Mouse (Mus musculus) intestine, embryonic 15.5 days (tissue): ENCODE measurements around the gene Fam196b. TPM values are rescaled to one million over a fixed set of nuclear protein-coding genes. Genes with fewer than 3 reads are reported as not detected.

Experiments
- ATAC-seq: fragments of 200-750 bp; cut with Nextera tagmentation; 2 replicates; pipeline ENCODE4 v1.8.0; 2017; ENCODE audit warnings: moderate TSS enrichment, moderate library complexity
- H3K27ac ChIP-seq: fragments of 300-500 bp; sonication (generic); 2 replicates; pipeline ENCODE4 v1.5.1; 2015; ENCODE audit warnings: mild to moderate bottlenecking, inconsistent platforms
- H3K27me3 ChIP-seq: fragments of 300-500 bp; sonication (generic); replicated peaks from 2 replicates; pipeline ENCODE4 v1.6.1; 2015; ENCODE audit warnings: inconsistent platforms
- H3K36me3 ChIP-seq: fragments of 300-500 bp; sonication (generic); 2 replicates; pipeline ENCODE4 v1.6.1; 2015; ENCODE audit warnings: inconsistent platforms
- H3K4me1 ChIP-seq: fragments of 300-500 bp; sonication (generic); replicated peaks from 2 replicates; pipeline ENCODE4 v1.6.1; 2015; ENCODE audit warnings: inconsistent platforms
- H3K4me2 ChIP-seq: fragments of 300-500 bp; sonication (generic); replicated peaks from 2 replicates; pipeline ENCODE4 v1.6.1; 2015; ENCODE audit warnings: mild to moderate bottlenecking, inconsistent platforms
- H3K4me3 ChIP-seq: fragments of 300-500 bp; sonication (generic); replicated peaks from 2 replicates; pipeline ENCODE4 v1.5.1; 2015; ENCODE audit warnings: inconsistent platforms
- H3K9ac ChIP-seq: fragments of 300-500 bp; sonication (generic); 2 replicates; pipeline ENCODE4 v1.6.1; 2015; ENCODE audit warnings: inconsistent platforms
- H3K9me3 ChIP-seq: fragments of 300-500 bp; sonication (generic); 2 replicates; pipeline ENCODE4 v1.6.1; 2016; ENCODE audit warnings: inconsistent platforms
- WGBS: fragments of 180-500 bp; shearing (Covaris S2); methylation state at CpG from one replicate; pipeline ENCODE4 v1.1.7; 2015; 5-methylcytosine and 5-hydroxymethylcytosine counted together
- polyA plus RNA-seq: library from polyadenylated mRNA; unstranded; fragments of >200 nt; fragmentation: Nextera tagmentation; extraction: Ambion mirVana; gene quantifications from 2 replicates; pipeline ENCODE4 v1.2.1, GENCODE M21; 2015

The Fam196b gene
- polyA plus RNA-seq: 0.21 TPM in 2 replicates

DNA sequence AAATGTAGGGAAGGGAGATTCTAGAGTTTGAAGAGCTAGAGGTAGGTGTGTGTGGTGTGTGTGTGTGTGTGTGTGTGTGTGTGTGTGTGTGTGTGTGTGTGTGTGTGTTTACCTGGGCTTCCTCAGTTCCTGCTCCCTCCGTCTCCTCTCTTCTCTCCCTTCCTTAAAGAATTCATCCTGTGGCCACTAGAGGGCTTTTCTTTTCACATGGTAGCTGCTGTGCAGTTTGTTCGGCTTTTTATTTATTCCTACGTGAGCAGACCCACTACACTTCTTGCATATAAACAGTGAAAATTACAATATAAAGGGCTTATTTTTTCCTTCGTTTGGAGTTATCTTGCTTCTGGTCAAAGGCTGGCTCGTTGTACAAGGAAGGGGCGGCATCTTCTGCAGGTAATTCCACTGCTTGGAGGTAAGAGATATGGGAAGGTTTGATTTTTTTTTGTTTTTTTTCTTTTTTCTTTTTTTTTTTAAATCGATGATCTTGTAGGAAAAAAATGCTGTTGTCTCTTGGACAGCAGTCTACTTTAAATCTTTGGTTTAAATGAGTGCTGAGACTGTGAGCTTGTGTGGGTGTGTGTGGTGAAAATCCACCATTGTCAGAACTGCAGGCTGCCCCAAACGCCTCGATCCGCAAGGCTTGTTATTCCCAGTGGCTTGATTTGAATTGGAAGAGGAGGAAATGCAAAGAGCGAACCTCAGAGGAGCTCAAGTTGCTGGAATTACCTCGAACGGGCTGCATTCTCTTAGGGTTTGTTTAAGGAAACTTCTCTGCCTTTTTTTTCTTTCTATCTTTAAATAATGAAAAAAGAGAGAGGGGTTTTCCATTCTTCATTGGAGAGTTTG lies at the start of gene Fam196b:
Gene Fam196b (plus strand): TSS at position 289 of the 846 bp plus-strand sequence.
- Histone ChIP-seq H3K4me3 (no peak within 1 kb of the TSS), H3K9me3 (no peaks in the 10 kb centered on the region), H3K27ac (no peak within 1 kb of the TSS), H3K4me2 (peak within 1 kb of the TSS; percentile 62), H3K36me3 (no peaks in the 10 kb centered on the region), H3K4me1 (no peaks in the 10 kb centered on the region), H3K27me3 (no peaks in the 10 kb centered on the region), H3K9ac (no peak within 1 kb of the TSS)
- WGBS: 5% methylated on average over 13 of the region's 13 CpGs
- ATAC-seq: peak; percentile 76

DNA sequence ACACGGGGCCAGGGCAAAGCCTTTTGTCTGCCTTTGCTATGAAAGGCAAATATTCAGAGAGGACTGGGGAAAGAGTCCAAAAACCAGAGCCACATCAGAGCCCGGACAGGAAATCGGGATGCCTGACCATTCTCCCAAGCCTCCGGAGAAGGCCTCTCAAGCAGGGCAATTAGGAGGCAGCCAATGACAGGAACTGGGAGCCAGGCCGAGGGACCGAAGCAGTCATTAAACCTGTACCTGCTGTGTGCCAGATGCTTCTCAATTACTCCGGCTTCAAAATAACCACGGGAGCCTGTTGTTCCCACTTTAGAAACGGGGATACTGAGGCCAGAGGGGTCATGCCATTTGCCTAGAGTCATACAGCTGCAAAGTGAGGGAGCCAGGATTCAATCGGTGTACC lies 42.6 kb upstream of the Fam196b start:
- Histone ChIP-seq H3K4me3 (no peak overlapping the region), H3K4me2 (no peak overlapping the region), H3K27ac (no peak overlapping the region), H3K36me3 (no peaks in the 10 kb centered on the region), H3K4me1 (no peaks in the 10 kb centered on the region), H3K9me3 (no peaks in the 10 kb centered on the region), H3K9ac (no peak overlapping the region), H3K27me3 (no peaks in the 10 kb centered on the region)
- no peak for ATAC-seq
- WGBS: 73% methylated on average over 10 of the region's 10 CpGs

DNA sequence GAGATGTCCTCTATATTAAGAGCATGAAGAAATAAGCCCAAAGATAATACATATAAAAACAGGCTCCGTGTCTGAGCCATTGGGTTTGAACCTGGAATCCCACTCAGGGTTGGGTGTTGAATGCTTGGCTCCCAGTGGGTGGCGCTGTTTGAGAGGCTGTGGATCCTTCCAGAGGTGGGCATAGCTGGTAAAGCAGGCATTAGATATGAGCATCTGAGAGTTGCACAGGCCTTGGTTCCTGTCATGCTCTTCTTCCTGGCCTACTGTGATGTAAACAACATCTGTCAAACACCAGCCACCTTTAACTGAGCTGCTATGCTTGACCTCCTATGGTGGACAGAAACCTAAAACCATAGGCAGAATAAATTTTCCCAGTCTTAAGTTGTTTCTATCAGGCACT lies 38.7 kb upstream of the Fam196b start:
- Histone ChIP-seq H3K4me1 (no peaks in the 10 kb centered on the region), H3K27me3 (no peaks in the 10 kb centered on the region), H3K4me2 (no peak overlapping the region), H3K9me3 (no peaks in the 10 kb centered on the region), H3K36me3 (no peaks in the 10 kb centered on the region), H3K27ac (no peak overlapping the region), H3K4me3 (no peak overlapping the region), H3K9ac (no peak overlapping the region)
- ATAC-seq: no peak
- 45% methylated on average over 2 of the region's 2 CpGs for WGBS

- H3K36me3 ChIP-seq: no peaks in the 10 kb centered on the region
- no peaks in the 10 kb centered on the region for H3K27me3 ChIP-seq
- no peak overlapping the region for H3K4me2 ChIP-seq
- H3K9ac ChIP-seq: no peak overlapping the region
- WGBS: 66% methylated on average over 14 of the region's 14 CpGs
- no peak overlapping the region for H3K27ac ChIP-seq
- H3K4me1 ChIP-seq: no peaks in the 10 kb centered on the region
- H3K4me3 ChIP-seq: no peak overlapping the region
- H3K9me3 ChIP-seq: no peaks in the 10 kb centered on the region
- ATAC-seq: no peak
Observed at GRCm38 (mm10) chr11:34276363-34277046, 38.1 kb upstream of the Fam196b start.

DNA sequence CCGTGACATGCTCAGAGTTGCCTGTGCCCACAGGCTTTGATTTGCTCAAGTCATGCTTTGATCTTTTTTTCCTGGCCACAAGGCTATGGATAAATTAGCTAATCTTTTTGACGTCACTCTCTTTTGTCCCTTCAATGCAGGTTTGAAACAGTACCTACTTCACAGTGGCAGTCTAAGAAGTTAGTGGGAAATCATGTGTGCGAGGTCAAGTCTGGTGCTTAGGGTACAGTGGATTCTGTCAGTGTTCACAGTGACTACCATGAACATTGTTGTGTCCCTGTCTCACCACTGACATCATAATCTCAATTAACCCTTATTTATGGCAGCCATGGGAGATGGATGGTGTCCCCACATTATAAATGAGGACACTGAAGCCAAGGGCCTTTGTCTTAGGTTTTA lies 37.6 kb upstream of the Fam196b start:
- Histone ChIP-seq H3K4me3 (no peak overlapping the region), H3K36me3 (no peaks in the 10 kb centered on the region), H3K4me1 (no peaks in the 10 kb centered on the region), H3K9me3 (no peaks in the 10 kb centered on the region), H3K27ac (no peak overlapping the region), H3K27me3 (no peaks in the 10 kb centered on the region), H3K4me2 (no peak overlapping the region), H3K9ac (no peak overlapping the region)
- ATAC-seq: no peak
- WGBS: 72% methylated on average over 3 of the region's 3 CpGs

- H3K4me3 ChIP-seq: no peak overlapping the region
- no peak overlapping the region for H3K4me2 ChIP-seq
- no peaks in the 10 kb centered on the region for H3K9me3 ChIP-seq
- no peak overlapping the region for H3K27ac ChIP-seq
- no peak overlapping the region for H3K9ac ChIP-seq
- ATAC-seq: no peak
- no peaks in the 10 kb centered on the region for H3K4me1 ChIP-seq
- no peaks in the 10 kb centered on the region for H3K27me3 ChIP-seq
- H3K36me3 ChIP-seq: no peaks in the 10 kb centered on the region
- WGBS: 63% methylated on average over 13 of the region's 13 CpGs
Observed at GRCm38 (mm10) chr11:34284124-34284808, 30.4 kb upstream of the Fam196b start.

- Histone ChIP-seq H3K36me3 (no peaks in the 10 kb centered on the region), H3K9ac (no peak overlapping the region), H3K4me3 (no peak overlapping the region), H3K4me2 (no peak overlapping the region), H3K27ac (no peak overlapping the region), H3K4me1 (no peaks in the 10 kb centered on the region), H3K27me3 (no peaks in the 10 kb centered on the region), H3K9me3 (no peaks in the 10 kb centered on the region)
- ATAC-seq: no peak
- 51% methylated on average over 4 of the region's 4 CpGs for WGBS
Observed at GRCm38 (mm10) chr11:34290265-34290664, 24.4 kb upstream of the Fam196b start.

- WGBS: 30% methylated on average over 2 of the region's 2 CpGs
- Histone ChIP-seq H3K27me3 (no peaks in the 10 kb centered on the region), H3K27ac (no peak overlapping the region), H3K9ac (no peak overlapping the region), H3K4me2 (no peak overlapping the region), H3K36me3 (no peaks in the 10 kb centered on the region), H3K4me3 (no peak overlapping the region), H3K9me3 (no peaks in the 10 kb centered on the region), H3K4me1 (no peaks in the 10 kb centered on the region)
- no peak for ATAC-seq
Observed at GRCm38 (mm10) chr11:34290708-34291107, 23.9 kb upstream of the Fam196b start.

DNA sequence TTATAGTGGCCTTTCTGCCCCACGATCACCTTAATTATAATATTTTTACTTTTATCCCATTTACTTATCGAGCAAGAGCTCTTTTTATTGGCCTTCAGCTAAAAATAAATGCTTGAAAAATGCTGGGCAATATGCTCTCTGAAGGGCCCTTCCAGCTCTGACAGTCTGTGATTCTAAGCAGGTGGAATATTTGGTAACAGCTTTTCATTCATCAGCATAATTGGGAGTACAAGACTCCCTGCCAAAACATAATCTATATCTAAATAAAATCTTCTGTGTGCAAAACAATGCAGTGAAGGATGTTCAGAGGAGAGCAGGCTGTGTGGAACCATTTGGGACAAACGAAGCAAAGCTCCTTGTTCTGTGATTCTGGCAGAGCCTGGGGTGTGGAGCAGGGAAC lies 23.3 kb upstream of the Fam196b start:
- 58% methylated on average over 3 of the region's 3 CpGs for WGBS
- Histone ChIP-seq H3K4me2 (no peak overlapping the region), H3K27ac (no peak overlapping the region), H3K4me1 (no peaks in the 10 kb centered on the region), H3K36me3 (no peaks in the 10 kb centered on the region), H3K9ac (no peak overlapping the region), H3K27me3 (no peaks in the 10 kb centered on the region), H3K4me3 (no peak overlapping the region), H3K9me3 (no peaks in the 10 kb centered on the region)
- no peak for ATAC-seq

DNA sequence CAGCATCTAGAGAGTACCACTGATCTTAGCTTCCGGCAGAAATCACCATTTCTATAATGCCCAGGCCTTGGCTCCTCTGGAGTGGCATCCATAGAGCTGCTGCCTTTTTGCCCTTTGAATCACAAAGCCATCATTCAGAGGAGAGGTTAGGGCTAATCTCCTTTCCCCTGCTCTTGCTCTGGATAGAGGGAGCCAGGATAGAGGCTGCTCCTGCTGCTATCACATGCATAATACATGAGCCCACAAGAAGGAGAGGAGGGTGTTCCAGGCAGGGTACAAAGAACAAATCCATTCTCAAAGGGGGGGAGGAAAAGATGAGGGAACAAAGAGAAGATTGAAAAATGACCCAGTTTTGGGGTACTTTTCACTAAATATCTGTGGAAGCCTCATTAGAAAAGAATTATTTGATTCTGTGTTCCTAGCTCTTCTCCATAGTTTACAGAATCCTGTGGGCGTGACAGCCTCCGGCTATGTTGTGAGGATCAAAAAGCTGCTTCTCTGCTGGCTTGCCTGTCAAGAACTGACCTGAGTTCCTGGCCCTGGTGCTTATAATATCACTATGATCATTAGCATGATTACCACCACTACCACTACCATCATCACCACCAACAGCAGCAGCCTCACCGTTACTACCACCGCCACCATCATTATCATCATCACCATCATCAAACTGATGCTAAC lies 16.8 kb upstream of the Fam196b start:
- Histone ChIP-seq H3K27ac (no peak overlapping the region), H3K4me2 (no peak overlapping the region), H3K9ac (no peak overlapping the region), H3K4me1 (no peaks in the 10 kb centered on the region), H3K4me3 (no peak overlapping the region), H3K27me3 (no peaks in the 10 kb centered on the region), H3K9me3 (no peaks in the 10 kb centered on the region), H3K36me3 (no peaks in the 10 kb centered on the region)
- WGBS: 85% methylated on average over 5 of the region's 5 CpGs
- ATAC-seq: no peak

DNA sequence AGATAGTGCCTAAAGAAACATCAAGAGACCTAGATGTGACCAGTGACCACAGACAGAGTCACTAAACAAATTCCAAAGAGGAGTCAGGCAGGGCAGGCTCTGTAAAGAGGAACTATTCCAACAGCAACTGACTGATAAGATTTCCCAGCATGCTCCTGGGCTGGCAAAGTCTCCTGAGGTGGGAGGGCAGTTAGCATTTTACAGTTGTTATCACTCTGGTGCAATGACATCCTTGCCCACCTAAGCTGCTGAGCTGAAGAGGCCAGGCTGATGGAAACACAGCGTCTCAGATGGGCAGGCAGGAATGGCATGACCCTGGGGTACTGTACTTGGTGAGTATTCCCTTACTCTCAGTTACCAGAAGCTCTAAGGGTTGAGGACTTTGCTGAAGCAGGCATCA lies 15.1 kb upstream of the Fam196b start:
- no peaks in the 10 kb centered on the region for H3K4me1 ChIP-seq
- ATAC-seq: no peak
- H3K4me2 ChIP-seq: no peak overlapping the region
- H3K9me3 ChIP-seq: no peaks in the 10 kb centered on the region
- H3K36me3 ChIP-seq: no peaks in the 10 kb centered on the region
- no peaks in the 10 kb centered on the region for H3K27me3 ChIP-seq
- no peak overlapping the region for H3K9ac ChIP-seq
- no peak overlapping the region for H3K27ac ChIP-seq
- H3K4me3 ChIP-seq: no peak overlapping the region
- 68% methylated on average over 1 of the region's 1 CpGs for WGBS

GRCm38 (mm10) chr11:34300064-34300463 lies 14.6 kb upstream of the Fam196b start:
- 88% methylated on average over 7 of the region's 7 CpGs for WGBS
- H3K27me3 ChIP-seq: no peaks in the 10 kb centered on the region
- H3K36me3 ChIP-seq: no peaks in the 10 kb centered on the region
- H3K4me1 ChIP-seq: no peaks in the 10 kb centered on the region
- H3K9me3 ChIP-seq: no peaks in the 10 kb centered on the region
- ATAC-seq: no peak
- H3K27ac ChIP-seq: no peak overlapping the region
- no peak overlapping the region for H3K4me2 ChIP-seq
- H3K4me3 ChIP-seq: no peak overlapping the region
- H3K9ac ChIP-seq: no peak overlapping the region
